Mouse (Mus musculus): ENCODE data around the gene Cd81.

- TF ChIP-seq POLR2A (IDR thresholded peaks at IDR 0.05; ENCODE audit: extremely low read depth, insufficient read depth, low read length) (no peak), CTCF (IDR thresholded peaks at IDR 0.05; ENCODE audit: low read depth, low read length) (peak; percentile 47; the same call in 1 of the 2 replicates)
Measured at GRCm38 (mm10) chr7:143073086-143073485, 20.5 kb downstream of the Cd81 start.

Measured in liver, adult 2 months (tissue).